Mouse (Mus musculus) adrenal gland, adult 2 months (tissue): ENCODE measurements around the gene Zp3r. TPM values are rescaled to one million over a fixed set of nuclear protein-coding genes. Genes with fewer than 3 reads are reported as not detected.

Experiments used
- polyA plus RNA-seq: library from polyadenylated mRNA; depleted of rRNA; stranded (reverse); fragments of >200 nt; gene quantifications from 2 replicates; pipeline ENCODE4 v1.2.3, GENCODE M21; 2012; rRNA removed
- total RNA-seq, 2 experiments: library from RNA; stranded (reverse); gene quantifications; 2 replicates each; pipeline ENCODE4 v1.2.3; 2021

Zp3r gene
- total and polyA plus RNA-seq, 3 experiments, result not detected

Other genes with a start within 250 kb of the Zp3r start
- under 1 TPM in 1 of 2 experiments, not detected in 1; 0.38 TPM for gene Cd55b, start 206.6 kb downstream of the Zp3r start, total RNA-seq
- not detected in 2 replicates for gene Cd55b, start 206.6 kb downstream of the Zp3r start, polyA plus RNA-seq
- 10 to 100 TPM; 13.8 to 21.7 TPM for gene Cd55, start 166.9 kb downstream of the Zp3r start, total RNA-seq
- 8.7 and 11.8 TPM in 2 replicates for gene Cd55, start 166.9 kb downstream of the Zp3r start, polyA plus RNA-seq
- gene C4bp, start 32.0 kb upstream of the Zp3r start, total RNA-seq, result under 1 TPM in 1 of 2 experiments, not detected in 1; 0.69 TPM
- gene C4bp, start 32.0 kb upstream of the Zp3r start, polyA plus RNA-seq, result 0.03 TPM in 1 of 2 replicates, not detected in the other
- not detected for gene Gm29427, start 86.2 kb upstream of the Zp3r start, total RNA-seq
- not detected in 2 replicates for gene Gm29427, start 86.2 kb upstream of the Zp3r start, polyA plus RNA-seq
- gene Yod1, start 87.7 kb upstream of the Zp3r start, total RNA-seq, result 10 to 100 TPM in 1 of 2 experiments, 1 to 10 TPM in 1; 9.5 to 10.6 TPM
- 1.9 and 2.1 TPM in 2 replicates for gene Yod1, start 87.7 kb upstream of the Zp3r start, polyA plus RNA-seq
- gene Pfkfb2, start 99.6 kb upstream of the Zp3r start, total RNA-seq, result 10 to 100 TPM; 26.1 to 35.5 TPM
- gene Pfkfb2, start 99.6 kb upstream of the Zp3r start, polyA plus RNA-seq, result 5.8 and 5.9 TPM in 2 replicates
- 1 to 10 TPM; 3.1 to 6.8 TPM for gene AA986860, start 102.4 kb upstream of the Zp3r start, total RNA-seq
- 1.8 and 3.7 TPM in 2 replicates for gene AA986860, start 102.4 kb upstream of the Zp3r start, polyA plus RNA-seq
- under 1 TPM in 1 of 2 experiments, not detected in 1; 0.17 TPM for gene Fcamr, start 171.3 kb upstream of the Zp3r start, total RNA-seq
- not detected in 2 replicates for gene Fcamr, start 171.3 kb upstream of the Zp3r start, polyA plus RNA-seq
- 1 to 10 TPM in 1 of 2 experiments, under 1 TPM in 1; 0.14 to 3.2 TPM for gene Pigr, start 197.1 kb upstream of the Zp3r start, total RNA-seq
- gene Pigr, start 197.1 kb upstream of the Zp3r start, polyA plus RNA-seq, result 0.07 TPM in 2 replicates
- gene Fcmr, start 236.0 kb upstream of the Zp3r start, total RNA-seq, result 1 to 10 TPM in 1 of 2 experiments, not detected in 1; 1.0 TPM
- 0.41 and 1.4 TPM in 2 replicates for gene Fcmr, start 236.0 kb upstream of the Zp3r start, polyA plus RNA-seq